Mouse (Mus musculus) heart, embryonic 14.5 days (tissue): Measurements from ENCODE around the gene Myh7b. TPM values are rescaled to one million over a fixed set of nuclear protein-coding genes. Genes with fewer than 3 reads are reported as not detected.

Source experiments
- ATAC-seq: fragments of 200-750 bp; cut with Nextera tagmentation; 2 replicates; pipeline ENCODE4 v1.8.0; 2017; ENCODE audit warnings: low read depth, moderate TSS enrichment; ENCODE audit not compliant: insufficient number of reproducible peaks, insufficient read depth, low FRiP score
- H3K27ac ChIP-seq, 2 experiments: fragments of 200-500 bp in 1 of 2; fragments of 300-500 bp in 1 of 2; sonication (generic) in 1 of 2; replicated peaks in 1 of 2; 2 replicates each; pipeline ENCODE4 v1.5.1; 2012 to 2014; ENCODE audit warnings: low read depth in 2 of 2, low read length in 2 of 2, control low read depth in 1 of 2, mild to moderate bottlenecking in 1 of 2, mixed read lengths in 1 of 2; ENCODE audit not compliant: control insufficient read depth in 1 of 2, insufficient read depth in 1 of 2
- H3K27me3 ChIP-seq: fragments of 300-500 bp; sonication (generic); 2 replicates; pipeline ENCODE4 v1.6.1; 2014; ENCODE audit warnings: mild to moderate bottlenecking, low read length, control low read depth; ENCODE audit not compliant: control insufficient read depth, insufficient read depth
- H3K36me3 ChIP-seq: fragments of 300-500 bp; sonication (generic); 2 replicates; pipeline ENCODE4 v1.6.1; 2014; ENCODE audit warnings: mild to moderate bottlenecking, control low read depth, low read length, mixed read lengths; ENCODE audit not compliant: control insufficient read depth, insufficient read depth
- H3K4me1 ChIP-seq, 2 experiments: fragments of 200-500 bp in 1 of 2; fragments of 300-500 bp in 1 of 2; sonication (generic) in 1 of 2; 2 replicates each; pipeline ENCODE4 v1.6.1; 2012 to 2014; ENCODE audit warnings: low read length in 2 of 2, control low read depth in 1 of 2, mixed read lengths in 1 of 2; ENCODE audit not compliant: control insufficient read depth in 2 of 2, insufficient read depth in 2 of 2
- H3K4me2 ChIP-seq: fragments of 300-500 bp; sonication (generic); 2 replicates; pipeline ENCODE4 v1.6.1; 2014; ENCODE audit warnings: mild to moderate bottlenecking, low read length
- H3K4me3 ChIP-seq, 2 experiments: fragments of 200-500 bp in 1 of 2; fragments of 300-500 bp in 1 of 2; sonication (generic) in 1 of 2; 2 replicates each; pipeline ENCODE4 v1.5.1; 2012 to 2014; ENCODE audit warnings: low read length in 2 of 2, mild to moderate bottlenecking in 2 of 2, control low read depth in 1 of 2, low read depth in 1 of 2, moderate library complexity in 1 of 2; ENCODE audit not compliant: control insufficient read depth in 1 of 2, insufficient read depth in 1 of 2
- H3K9ac ChIP-seq: fragments of 300-500 bp; sonication (generic); 2 replicates; pipeline ENCODE4 v1.6.1; 2014; ENCODE audit warnings: mild to moderate bottlenecking, low read length
- H3K9me3 ChIP-seq: fragments of 300-500 bp; sonication (generic); 2 replicates; pipeline ENCODE4 v1.6.1; 2016; ENCODE audit warnings: low read length, control low read depth; ENCODE audit not compliant: control insufficient read depth
- WGBS: fragments of 180-500 bp; shearing (Covaris S2); extraction: QIAGEN DNeasy Blood & Tissue Kit; methylation state at CpG from one replicate; pipeline ENCODE4 v1.1.7; 2014; 5-methylcytosine and 5-hydroxymethylcytosine counted together
- polyA plus RNA-seq: library from polyadenylated mRNA; unstranded; fragments of >200 nt; fragmentation: Nextera tagmentation; extraction: Ambion mirVana; gene quantifications from 2 replicates; pipeline ENCODE4 v1.2.1, GENCODE M21; 2014

Gene Myh7b
- polyA plus RNA-seq, 1 experiment from 2014 or later = 27.3 TPM

DNA sequence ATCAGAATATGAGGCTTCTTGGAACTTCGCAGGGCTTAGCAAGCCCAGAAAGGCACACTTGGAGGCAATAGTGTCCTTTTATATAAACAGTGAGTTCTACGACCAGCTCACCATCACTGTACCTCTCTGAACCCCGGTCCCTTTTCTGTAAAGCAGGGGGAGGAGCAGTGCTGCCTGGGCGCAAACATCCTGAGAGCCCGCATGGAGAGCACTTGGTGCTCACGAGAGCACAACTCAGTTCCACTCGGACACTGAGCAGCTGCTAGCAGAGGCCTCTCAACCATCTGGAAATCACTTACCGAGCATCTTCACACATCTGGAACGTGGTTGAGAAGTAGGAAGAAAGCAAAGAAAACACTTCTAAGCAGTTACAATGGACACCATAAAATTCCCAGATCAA, 34.4 kb upstream of the Myh7b start:
- H3K9ac ChIP-seq = no peak overlapping the region
- H3K36me3 ChIP-seq = peaks cover 13% of the 10 kb centered on the region
- WGBS = 84% methylated on average over 9 of the region's 9 CpGs
- H3K27ac ChIP-seq = no peak overlapping the region
- no peaks in the 10 kb centered on the region for H3K27me3 ChIP-seq
- no peaks in the 10 kb centered on the region for H3K9me3 ChIP-seq
- no peak overlapping the region for H3K4me2 ChIP-seq
- H3K4me3 ChIP-seq = no peak overlapping the region
- no peak for ATAC-seq
- no peaks in the 10 kb centered on the region for H3K4me1 ChIP-seq

DNA sequence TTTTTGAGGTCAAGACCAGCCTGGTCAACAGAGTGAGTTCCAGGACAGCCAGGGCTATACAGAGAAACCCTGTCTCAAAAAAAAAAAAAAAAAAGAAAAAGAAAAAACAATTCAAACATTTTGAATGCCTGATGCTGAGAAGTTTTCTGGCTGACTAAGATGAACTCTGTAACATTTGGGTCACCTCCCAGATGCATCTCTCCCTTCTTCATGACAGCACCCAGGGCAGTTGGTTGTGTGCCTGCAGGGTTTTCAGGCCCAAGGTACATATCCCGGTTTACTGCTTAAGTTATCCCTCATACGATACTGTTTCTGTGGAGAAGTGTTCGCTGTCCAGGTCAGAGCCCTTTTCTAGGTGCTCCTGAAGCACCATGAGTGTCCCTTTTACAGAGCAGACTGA, 30.7 kb upstream of the Myh7b start:
- Histone ChIP-seq H3K27me3 (no peaks in the 10 kb centered on the region), H3K36me3 (peaks cover 10% of the 10 kb centered on the region), H3K4me2 (no peak overlapping the region), H3K4me1 (no peaks in the 10 kb centered on the region), H3K4me3 (no peak overlapping the region), H3K9me3 (no peaks in the 10 kb centered on the region), H3K9ac (no peak overlapping the region), H3K27ac (no peak overlapping the region)
- ATAC-seq = no peak
- WGBS = 82% methylated on average over 3 of the region's 3 CpGs

DNA sequence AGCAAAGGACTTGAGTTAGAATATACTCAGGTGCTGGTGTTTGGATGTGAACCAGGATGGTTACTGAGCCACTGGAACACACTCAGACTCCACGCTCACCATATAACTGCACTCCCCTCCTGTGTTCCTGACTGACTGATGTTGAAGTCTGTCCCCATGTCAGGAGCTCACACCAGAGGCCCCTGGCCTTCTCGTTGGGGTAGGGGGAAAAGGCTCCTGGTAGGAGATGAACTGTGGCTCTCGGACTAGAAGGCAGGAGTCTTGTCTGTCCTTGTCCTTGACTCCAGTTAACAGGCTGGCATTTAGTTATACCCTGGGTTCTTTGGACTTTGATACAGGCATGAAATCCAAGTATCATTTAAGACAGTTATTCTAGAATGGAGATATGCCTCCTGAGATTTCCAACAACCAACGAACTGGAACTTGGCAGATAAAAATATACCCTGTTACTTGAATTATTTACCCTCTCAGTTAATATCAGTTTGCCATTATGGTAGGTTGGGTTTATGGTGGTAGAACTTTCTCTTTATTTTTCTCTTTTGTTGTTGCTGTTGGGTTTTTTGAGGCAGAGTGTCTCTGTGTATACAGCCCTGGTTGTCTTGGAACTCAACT, 28.5 kb upstream of the Myh7b start:
- no peaks in the 10 kb centered on the region for H3K4me1 ChIP-seq
- no peaks in the 10 kb centered on the region for H3K27me3 ChIP-seq
- H3K9ac ChIP-seq = no peak overlapping the region
- H3K27ac ChIP-seq = no peak overlapping the region
- no peak for ATAC-seq
- peaks cover 8% of the 10 kb centered on the region for H3K36me3 ChIP-seq
- WGBS = 70% methylated on average over 4 of the region's 4 CpGs
- no peaks in the 10 kb centered on the region for H3K9me3 ChIP-seq
- no peak overlapping the region for H3K4me2 ChIP-seq
- H3K4me3 ChIP-seq = no peak overlapping the region

DNA sequence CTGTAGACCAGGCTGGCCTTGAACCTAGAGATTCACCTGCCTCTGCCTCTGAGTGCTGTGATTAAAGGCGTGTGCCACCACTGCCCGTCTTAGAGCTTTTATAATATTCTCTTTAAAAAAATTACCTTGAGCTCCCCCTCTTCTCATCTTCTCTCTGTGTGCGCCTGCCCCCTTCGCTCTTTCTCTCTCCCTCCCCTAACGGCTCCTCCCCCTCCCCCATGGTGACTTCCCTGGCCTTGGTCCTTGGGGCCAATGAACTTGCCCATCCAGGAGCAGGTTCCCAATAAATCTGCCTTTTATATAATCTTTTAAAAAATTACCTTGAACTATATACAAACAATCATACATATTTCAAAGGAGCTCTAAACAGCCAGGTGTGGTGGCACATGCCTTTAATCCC, 28.0 kb upstream of the Myh7b start:
- H3K4me3 ChIP-seq = no peak overlapping the region
- H3K36me3 ChIP-seq = peaks cover 6% of the 10 kb centered on the region
- H3K27ac ChIP-seq = no peak overlapping the region
- no peaks in the 10 kb centered on the region for H3K9me3 ChIP-seq
- no peaks in the 10 kb centered on the region for H3K27me3 ChIP-seq
- H3K4me2 ChIP-seq = no peak overlapping the region
- 77% methylated on average over 5 of the region's 5 CpGs for WGBS
- ATAC-seq = no peak
- no peaks in the 10 kb centered on the region for H3K4me1 ChIP-seq
- no peak overlapping the region for H3K9ac ChIP-seq

DNA sequence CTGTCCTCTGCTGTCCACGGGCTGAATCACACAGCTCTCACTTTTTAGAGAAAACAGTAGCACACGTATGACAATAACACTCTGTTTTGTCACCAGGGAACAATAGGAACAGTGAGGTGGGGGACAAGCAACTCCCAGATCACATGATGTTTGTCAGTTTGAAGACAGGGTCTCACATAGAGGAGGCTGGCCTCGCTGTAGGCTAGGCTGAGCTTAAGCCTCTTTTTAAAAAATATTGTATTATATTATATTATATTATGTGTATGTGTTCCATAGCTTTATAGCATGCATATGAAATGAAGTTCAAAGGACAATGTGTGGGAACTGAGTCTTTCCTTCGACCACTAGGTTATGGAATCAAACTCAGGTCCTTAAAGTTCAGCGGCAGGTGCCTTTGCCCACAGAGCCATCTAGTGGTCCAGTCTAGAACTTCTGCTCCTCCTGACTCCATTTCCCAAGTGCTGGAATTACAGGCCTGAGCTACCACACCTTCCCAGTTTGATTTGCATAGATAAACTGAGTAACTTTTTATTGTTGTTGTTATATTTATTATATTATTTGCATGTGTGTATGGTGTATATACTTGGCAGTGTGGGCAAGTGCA, 27.0 kb upstream of the Myh7b start:
- no peak for ATAC-seq
- no peak overlapping the region for H3K4me3 ChIP-seq
- no peaks in the 10 kb centered on the region for H3K27me3 ChIP-seq
- H3K9me3 ChIP-seq = no peaks in the 10 kb centered on the region
- H3K27ac ChIP-seq = no peak overlapping the region
- H3K36me3 ChIP-seq = 0 out of 2 replicates have a peak, but pooled peaks cover 3% of the 10 kb centered on the region
- no peaks in the 10 kb centered on the region for H3K4me1 ChIP-seq
- H3K9ac ChIP-seq = no peak overlapping the region
- no peak overlapping the region for H3K4me2 ChIP-seq
- WGBS = 42% methylated on average over 5 of the region's 5 CpGs

DNA sequence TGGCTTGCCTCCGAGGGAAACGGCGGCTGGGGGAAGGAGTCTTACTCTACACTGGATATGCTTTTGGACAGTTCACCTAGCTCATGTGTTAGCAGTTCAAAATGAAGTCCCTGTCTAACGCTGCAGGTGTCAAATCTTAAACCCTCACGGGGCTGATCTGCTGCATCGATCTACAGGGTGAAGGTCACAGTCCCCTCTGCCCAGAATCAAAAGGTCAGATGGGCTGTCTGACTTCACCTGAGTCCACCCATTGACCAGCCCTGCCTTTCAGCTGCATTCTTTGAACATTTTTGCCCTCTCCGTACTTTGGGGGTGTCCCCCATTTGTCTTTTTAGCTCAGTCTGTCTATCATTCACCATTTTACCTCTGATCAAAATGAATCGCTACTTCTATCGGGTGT, 25.9 kb upstream of the Myh7b start:
- H3K36me3 ChIP-seq = 0 out of 2 replicates have a peak, but pooled peaks cover 3% of the 10 kb centered on the region
- ATAC-seq = no peak
- H3K4me1 ChIP-seq = no peaks in the 10 kb centered on the region
- H3K27ac ChIP-seq = no peak overlapping the region
- H3K27me3 ChIP-seq = no peaks in the 10 kb centered on the region
- H3K9ac ChIP-seq = no peak overlapping the region
- H3K4me2 ChIP-seq = no peak overlapping the region
- H3K4me3 ChIP-seq = no peak overlapping the region
- H3K9me3 ChIP-seq = no peaks in the 10 kb centered on the region
- 84% methylated on average over 9 of the region's 9 CpGs for WGBS

DNA sequence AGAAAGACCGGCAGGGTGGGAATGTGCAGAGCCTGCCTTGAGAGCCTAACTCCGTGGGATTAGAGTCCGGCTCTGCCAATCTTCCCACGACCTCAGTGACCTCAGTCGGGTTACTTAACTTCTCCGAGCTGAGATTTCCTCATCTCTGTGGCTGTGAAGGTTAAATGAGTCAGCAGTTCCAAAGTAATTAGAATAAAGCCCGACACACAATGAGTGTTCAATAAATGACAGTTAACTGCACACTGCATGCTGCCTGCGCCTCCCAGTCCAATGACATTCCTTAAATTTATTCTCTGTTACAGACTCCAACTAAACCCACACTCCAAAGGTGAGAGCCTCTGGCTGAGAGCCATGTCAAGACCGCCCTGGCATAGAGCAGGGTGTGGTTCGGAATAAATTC, 25.5 kb upstream of the Myh7b start:
- Histone ChIP-seq H3K4me3 (no peak overlapping the region), H3K4me2 (no peak overlapping the region), H3K36me3 (0 out of 2 replicates have a peak, but pooled peaks cover 3% of the 10 kb centered on the region), H3K27me3 (no peaks in the 10 kb centered on the region), H3K9me3 (no peaks in the 10 kb centered on the region), H3K9ac (no peak overlapping the region; the same call in 1 of the 2 replicates), H3K27ac (no peak overlapping the region), H3K4me1 (no peaks in the 10 kb centered on the region)
- no peak for ATAC-seq
- 64% methylated on average over 10 of the region's 10 CpGs for WGBS

DNA sequence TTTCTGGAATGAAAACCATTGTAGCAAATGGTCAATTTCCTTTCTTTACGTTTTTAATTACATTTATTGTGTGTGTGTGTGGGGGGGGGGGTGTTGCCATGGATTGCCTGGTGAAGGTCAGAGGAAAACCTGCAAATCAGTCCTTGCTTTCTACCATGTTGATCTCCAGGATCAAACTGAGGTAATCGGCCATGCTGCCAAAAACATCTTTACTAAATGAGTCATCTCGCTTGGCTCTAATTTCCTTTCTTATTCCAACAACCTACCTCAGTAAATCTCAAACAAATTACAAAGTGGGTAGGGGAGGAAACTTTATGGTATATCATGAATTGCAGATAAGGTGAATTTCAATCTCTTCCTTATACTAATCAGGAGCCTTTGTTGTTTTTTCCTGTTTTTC, 22.9 kb upstream of the Myh7b start:
- no peaks in the 10 kb centered on the region for H3K36me3 ChIP-seq
- ATAC-seq = no peak
- no peak overlapping the region for H3K27ac ChIP-seq
- H3K9me3 ChIP-seq = no peaks in the 10 kb centered on the region
- H3K4me1 ChIP-seq = peaks cover 2 to 10% of the 10 kb centered on the region in 2 experiments; a peak in 1 of 4 replicates
- WGBS = 77% methylated on average over 3 of the region's 3 CpGs
- H3K27me3 ChIP-seq = no peaks in the 10 kb centered on the region
- H3K4me3 ChIP-seq = no peak overlapping the region
- H3K9ac ChIP-seq = no peak overlapping the region
- H3K4me2 ChIP-seq = no peak overlapping the region
